Mouse (Mus musculus): Measurements from ENCODE around the gene Mtr.

DNA sequence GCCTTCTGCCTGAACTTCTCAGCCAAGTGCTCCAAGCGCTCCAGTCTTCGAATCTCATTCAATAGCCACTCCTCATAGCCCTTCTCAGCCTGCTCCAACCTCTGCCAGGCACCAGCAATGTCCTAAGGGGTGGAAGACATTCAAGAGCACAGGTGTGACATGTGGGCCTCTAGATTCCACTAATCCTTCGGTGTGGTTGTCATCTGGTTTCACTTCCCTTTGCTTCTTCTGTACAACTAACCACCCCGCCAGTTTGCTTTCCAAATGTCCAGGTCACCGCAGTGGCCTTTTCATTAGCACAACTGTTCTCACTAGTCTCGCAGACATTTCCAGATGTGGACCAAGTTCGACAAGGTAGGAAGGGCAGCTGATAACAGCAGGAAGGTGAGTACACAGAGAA, 32.8 kb upstream of the Mtr start:
- TF ChIP-seq CTCF (IDR thresholded peaks at IDR 0.05; ENCODE audit: insufficient read depth, low read depth, low read length) (no peak), POLR2A (IDR thresholded peaks at IDR 0.05; ENCODE audit: insufficient read depth, low read depth, low read length) (no peak)

Data from olfactory bulb, adult 2 months (tissue).